ENCODE assay signal across 13 mouse cellular contexts in the genomic region with DNA sequence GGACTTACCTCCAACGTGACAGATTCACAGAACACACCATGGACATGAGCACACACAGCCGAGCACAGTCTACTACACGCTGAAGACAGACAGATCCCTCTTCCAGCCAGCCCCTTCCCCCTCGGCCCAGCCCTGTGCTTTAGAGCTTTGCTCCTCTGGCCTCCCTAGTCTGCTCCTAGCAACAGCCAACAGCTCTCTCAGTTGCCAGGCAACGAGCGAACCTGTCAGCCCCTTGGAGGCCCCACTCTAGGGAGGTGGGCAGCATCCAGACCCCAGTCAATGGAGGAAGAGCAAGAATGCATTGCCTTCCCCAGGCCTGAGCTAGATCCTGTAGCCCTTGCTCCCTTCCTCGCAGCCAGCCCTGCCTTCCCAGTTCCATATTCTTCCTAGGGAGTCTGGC. TPM values are rescaled to one million over a fixed set of nuclear protein-coding genes. Genes with fewer than 3 reads are reported as not detected.
A peak's percentile ranks its signal among the peaks of the same experiment; 100 is the strongest.
DNase-seq lines count a peak whose midpoint lies in the region; ATAC-seq lines count a peak whose summit lies in the region.
"Had no signal": no experiment of that assay in that cellular context is flagged by ENCODE, and none has a peak within 500 bp of the region (broad histone marks: within the 10 kb centered on the region; RNA-seq: fewer than 3 reads in every experiment).

No protein-coding gene starts in this region.

- intact Hi-C loops in left cerebral cortex, postnatal 14 days (cut with DNase I) = no loop called here

- H3K9me3 ChIP-seq in hindbrain, embryonic 10.5 days = no peaks in the 10 kb centered on the region
- no peaks in the 10 kb centered on the region for H3K9me3 ChIP-seq in midbrain, embryonic 14.5 days (ENCODE audit: control insufficient read depth, low read length)
- H3K9me3 ChIP-seq: kidney, embryonic 15.5 days had no signal

- H3K4me2 ChIP-seq in midbrain, embryonic 14.5 days (ENCODE audit: low read length) = peak overlapping the region; percentile 29
- H3K4me2 ChIP-seq: kidney, embryonic 15.5 days had no signal

- no peaks in the 10 kb centered on the region for H3K27me3 ChIP-seq in hindbrain, embryonic 10.5 days (ENCODE audit: insufficient read depth, poor library complexity, severe bottlenecking)
- H3K27me3 ChIP-seq in midbrain, embryonic 14.5 days (ENCODE audit: control insufficient read depth, insufficient read depth, low read length) = no peaks in the 10 kb centered on the region
- H3K27me3 ChIP-seq: kidney, embryonic 15.5 days had no signal

- ATAC-seq in midbrain, embryonic 14.5 days (ENCODE audit: low FRiP score, low TSS enrichment) = peak; percentile 28; the same call in 1 of the 2 replicates
- no peak for ATAC-seq in activated CD4-positive, CD25-positive, alpha-beta regulatory T cell, adult 4 months

- peaks cover 87% of the 10 kb centered on the region for H3K4me1 ChIP-seq in hindbrain, embryonic 10.5 days (replicated peaks)
- peaks cover 33% of the 10 kb centered on the region for H3K4me1 ChIP-seq in midbrain, embryonic 14.5 days (ENCODE audit: control insufficient read depth, insufficient read depth, low read length)

- DNase-seq in cerebellum, adult 9-10 months = peak; percentile 33
- no peak for DNase-seq in cerebellum, adult 18-20 months
- DNase-seq in ZHBTc4 (ENCODE audit: low read depth, low spot score) = peak; percentile 48
- DNase-seq in hindbrain, embryonic 10.5 days (ENCODE audit: low spot score) = peak; percentile 88
- peak; percentile 86 for DNase-seq in midbrain, embryonic 14.5 days
- no peak for DNase-seq in adipocyte (ENCODE audit: low spot score)
- no peak for DNase-seq in left cerebral cortex, postnatal 14 days (ENCODE audit: low spot score in 2 of 2)
- DNase-seq: cerebellum, adult 11 months; gastrocnemius, postnatal 10 days; spleen, adult 18-20 months had no signal

- WGBS in hindbrain, embryonic 10.5 days = 22% methylated on average over 7 of the region's 7 CpGs
- WGBS in midbrain, embryonic 14.5 days = 1% methylated on average over 7 of the region's 7 CpGs

- peaks cover 11% of the 10 kb centered on the region for H3K36me3 ChIP-seq in hindbrain, embryonic 10.5 days
- H3K36me3 ChIP-seq in midbrain, embryonic 14.5 days (ENCODE audit: control insufficient read depth, insufficient read depth, low read length) = no peaks in the 10 kb centered on the region
- H3K36me3 ChIP-seq: kidney, embryonic 15.5 days had no signal

- H3K9ac ChIP-seq in midbrain, embryonic 14.5 days (replicated peaks; ENCODE audit: low read length) = no peak overlapping the region; the same call in 1 of the 2 replicates
- H3K9ac ChIP-seq: kidney, embryonic 15.5 days had no signal

- peak overlapping the region; percentile 99 for H3K27ac ChIP-seq in hindbrain, embryonic 10.5 days
- peak overlapping the region; percentile 86 for H3K27ac ChIP-seq in midbrain, embryonic 14.5 days (replicated peaks; ENCODE audit: low read depth, low read length)
- H3K27ac ChIP-seq: kidney, embryonic 15.5 days had no signal

- H3K4me3 ChIP-seq in hindbrain, embryonic 10.5 days = peak overlapping the region; percentile 27
- H3K4me3 ChIP-seq in midbrain, embryonic 14.5 days (replicated peaks; ENCODE audit: low read depth, low read length) = no peak overlapping the region
- H3K4me3 ChIP-seq: kidney, embryonic 15.5 days had no signal

RNA-seq across cellular contexts. Expression of a gene that starts 1.9 kb away (rescaled TPM):
- polyA plus RNA-seq in hindbrain, embryonic 10.5 days (2016; fragmentation: Nextera tagmentation; extraction: Ambion mirVana) = 554 and 640 TPM in 2 replicates
- polyA plus RNA-seq in midbrain, embryonic 14.5 days (2014; fragmentation: Nextera tagmentation; extraction: Ambion mirVana) = 284 and 326 TPM in 2 replicates
- total RNA-seq in left cerebral cortex, postnatal 14 days (2021) = 100 to 1,000 TPM; 205 to 220 TPM
- 100 to 1,000 TPM; 176 to 181 TPM for polyA plus RNA-seq in activated CD4-positive, CD25-positive, alpha-beta regulatory T cell, adult 4 months (2017; shearing (Covaris generic))

RNA-seq across cellular contexts. Expression of a gene that starts 28.0 kb away (rescaled TPM):
- 3.9 and 5.2 TPM in 2 replicates for polyA plus RNA-seq in hindbrain, embryonic 10.5 days (2016; fragmentation: Nextera tagmentation; extraction: Ambion mirVana)
- 1.5 and 3.2 TPM in 2 replicates for polyA plus RNA-seq in midbrain, embryonic 14.5 days (2014; fragmentation: Nextera tagmentation; extraction: Ambion mirVana)
- 1 to 10 TPM; 3.2 to 3.8 TPM for total RNA-seq in left cerebral cortex, postnatal 14 days (2021)
- polyA plus RNA-seq in activated CD4-positive, CD25-positive, alpha-beta regulatory T cell, adult 4 months (2017; shearing (Covaris generic)) = not detected
- total RNA-seq: megakaryocyte, adult 5-6 weeks had no signal

RNA-seq across cellular contexts. Expression of a gene that starts 32.3 kb away (rescaled TPM):
- 6.4 and 7.2 TPM in 2 replicates for polyA plus RNA-seq in hindbrain, embryonic 10.5 days (2016; fragmentation: Nextera tagmentation; extraction: Ambion mirVana)
- 20.4 and 31.9 TPM in 2 replicates for polyA plus RNA-seq in midbrain, embryonic 14.5 days (2014; fragmentation: Nextera tagmentation; extraction: Ambion mirVana)
- total RNA-seq in left cerebral cortex, postnatal 14 days (2021) = 10 to 100 TPM; 79.5 to 87.1 TPM
- not detected for polyA plus RNA-seq in activated CD4-positive, CD25-positive, alpha-beta regulatory T cell, adult 4 months (2017; shearing (Covaris generic))
- total RNA-seq: megakaryocyte, adult 5-6 weeks had no signal

RNA-seq across cellular contexts. Expression of a gene that starts 42.4 kb away (rescaled TPM):
- 2.6 and 3.1 TPM in 2 replicates for polyA plus RNA-seq in hindbrain, embryonic 10.5 days (2016; fragmentation: Nextera tagmentation; extraction: Ambion mirVana)
- polyA plus RNA-seq in midbrain, embryonic 14.5 days (2014; fragmentation: Nextera tagmentation; extraction: Ambion mirVana) = 0.97 and 2.0 TPM in 2 replicates
- under 1 TPM; 0.42 to 0.66 TPM for total RNA-seq in left cerebral cortex, postnatal 14 days (2021)
- 1 to 10 TPM in 1 of 2 experiments, not detected in 1; 1.1 TPM for polyA plus RNA-seq in activated CD4-positive, CD25-positive, alpha-beta regulatory T cell, adult 4 months (2017; shearing (Covaris generic))
- total RNA-seq: gastrocnemius, postnatal 10 days; megakaryocyte, adult 5-6 weeks had no signal

RNA-seq across cellular contexts. Expression of a gene that starts 49.6 kb away (rescaled TPM):
- polyA plus RNA-seq in hindbrain, embryonic 10.5 days (2016; fragmentation: Nextera tagmentation; extraction: Ambion mirVana) = 41.1 and 54.1 TPM in 2 replicates
- 14.5 and 15.7 TPM in 2 replicates for polyA plus RNA-seq in midbrain, embryonic 14.5 days (2014; fragmentation: Nextera tagmentation; extraction: Ambion mirVana)
- 1 to 10 TPM; 8.9 to 9.7 TPM for total RNA-seq in left cerebral cortex, postnatal 14 days (2021)
- polyA plus RNA-seq in activated CD4-positive, CD25-positive, alpha-beta regulatory T cell, adult 4 months (2017; shearing (Covaris generic)) = 10 to 100 TPM; 28.7 to 33.8 TPM

Comparison
In these comparisons a context has a peak if more than half of its experiments do, and no peak if none do; other contexts are left out.
1. DNase-seq: peak in cerebellum, adult 9-10 months (single experiment), ZHBTc4 (single experiment), hindbrain, embryonic 10.5 days (single experiment) and midbrain, embryonic 14.5 days (single experiment); none in cerebellum, adult 18-20 months (0 of 2), adipocyte (single experiment) and left cerebral cortex, postnatal 14 days (0 of 2).